Mouse (Mus musculus) forebrain, embryonic 12.5 days (tissue): Measurements from ENCODE around the gene Themis. TPM values are rescaled to one million over a fixed set of nuclear protein-coding genes. Genes with fewer than 3 reads are reported as not detected.

Experiments used
- ATAC-seq: fragments of 200-750 bp; cut with Nextera tagmentation; 2 replicates; pipeline ENCODE4 v1.8.0; 2017; ENCODE audit warnings: moderate TSS enrichment; ENCODE audit not compliant: low FRiP score
- H3K27ac ChIP-seq: fragments of 300-500 bp; sonication (generic); 2 replicates; pipeline ENCODE4 v1.5.1; 2016; ENCODE audit warnings: mild to moderate bottlenecking
- H3K27me3 ChIP-seq: fragments of 300-500 bp; sonication (generic); 2 replicates; pipeline ENCODE4 v1.6.1; 2016; ENCODE audit warnings: mild to moderate bottlenecking
- H3K36me3 ChIP-seq: fragments of 300-500 bp; sonication (generic); replicated peaks from 2 replicates; pipeline ENCODE4 v1.6.1; 2016; ENCODE audit warnings: mild to moderate bottlenecking
- H3K4me1 ChIP-seq: fragments of 300-500 bp; sonication (generic); 2 replicates; pipeline ENCODE4 v1.6.1; 2016
- H3K4me2 ChIP-seq: fragments of 300-500 bp; sonication (generic); 2 replicates; pipeline ENCODE4 v1.6.1; 2016; ENCODE audit warnings: mild to moderate bottlenecking, moderate library complexity
- H3K4me3 ChIP-seq: fragments of 300-500 bp; sonication (generic); replicated peaks from 2 replicates; pipeline ENCODE4 v1.5.1; 2016; ENCODE audit warnings: mild to moderate bottlenecking
- H3K9ac ChIP-seq: fragments of 300-500 bp; sonication (generic); 2 replicates; pipeline ENCODE4 v1.6.1; 2016; ENCODE audit warnings: mild to moderate bottlenecking
- H3K9me3 ChIP-seq: fragments of 300-500 bp; sonication (generic); 2 replicates; pipeline ENCODE4 v1.6.1; 2016
- WGBS: fragments of 180-500 bp; shearing (Covaris S2); methylation state at CpG from one replicate; pipeline ENCODE4 v1.1.7; 2016; 5-methylcytosine and 5-hydroxymethylcytosine counted together
- polyA plus RNA-seq: library from polyadenylated mRNA; unstranded; fragments of >200 nt; fragmentation: Nextera tagmentation; extraction: Ambion mirVana; gene quantifications from 2 replicates; pipeline ENCODE4 v1.2.1, GENCODE M21; 2016

The Themis gene
- polyA plus RNA-seq, 1 experiment from 2014 or later, result not detected

GRCm38 (mm10) chr10:28812571-28812936 lies 144.4 kb downstream of the Themis start:
- H3K9ac ChIP-seq, result no peak overlapping the region
- H3K9me3 ChIP-seq, result no peaks in the 10 kb centered on the region
- H3K27ac ChIP-seq, result no peak overlapping the region
- H3K36me3 ChIP-seq, result no peaks in the 10 kb centered on the region
- no peak overlapping the region for H3K4me2 ChIP-seq
- no peak overlapping the region for H3K4me3 ChIP-seq
- ATAC-seq, result no peak
- no peaks in the 10 kb centered on the region for H3K27me3 ChIP-seq
- no peaks in the 10 kb centered on the region for H3K4me1 ChIP-seq

- Histone ChIP-seq H3K4me1 (no peaks in the 10 kb centered on the region), H3K27ac (no peak overlapping the region), H3K36me3 (no peaks in the 10 kb centered on the region), H3K4me2 (no peak overlapping the region), H3K4me3 (no peak overlapping the region), H3K9ac (no peak overlapping the region), H3K27me3 (no peaks in the 10 kb centered on the region), H3K9me3 (no peaks in the 10 kb centered on the region)
- WGBS, result 76% methylated on average over 4 of the region's 4 CpGs
- no peak for ATAC-seq
Measured at GRCm38 (mm10) chr10:28816160-28816559, 148.0 kb downstream of the Themis start.

GRCm38 (mm10) chr10:28822320-28822719 lies 154.2 kb downstream of the Themis start:
- H3K9me3 ChIP-seq, result no peaks in the 10 kb centered on the region
- no peaks in the 10 kb centered on the region for H3K36me3 ChIP-seq
- no peaks in the 10 kb centered on the region for H3K4me1 ChIP-seq
- no peak overlapping the region for H3K4me2 ChIP-seq
- no peaks in the 10 kb centered on the region for H3K27me3 ChIP-seq
- H3K4me3 ChIP-seq, result no peak overlapping the region
- ATAC-seq, result no peak
- H3K9ac ChIP-seq, result no peak overlapping the region
- WGBS, result 76% methylated on average over 3 of the region's 3 CpGs
- no peak overlapping the region for H3K27ac ChIP-seq

GRCm38 (mm10) chr10:28842605-28843004 lies 174.4 kb downstream of the Themis start:
- no peak overlapping the region for H3K4me3 ChIP-seq
- no peaks in the 10 kb centered on the region for H3K27me3 ChIP-seq
- no peak overlapping the region for H3K9ac ChIP-seq
- no peaks in the 10 kb centered on the region for H3K4me1 ChIP-seq
- H3K36me3 ChIP-seq, result no peaks in the 10 kb centered on the region
- H3K4me2 ChIP-seq, result no peak overlapping the region
- no peaks in the 10 kb centered on the region for H3K9me3 ChIP-seq
- no peak overlapping the region for H3K27ac ChIP-seq
- 74% methylated on average over 2 of the region's 2 CpGs for WGBS
- ATAC-seq, result no peak

GRCm38 (mm10) chr10:28843755-28844717 lies 175.9 kb downstream of the Themis start:
- no peaks in the 10 kb centered on the region for H3K4me1 ChIP-seq
- no peak overlapping the region for H3K9ac ChIP-seq
- H3K4me2 ChIP-seq, result no peak overlapping the region
- no peaks in the 10 kb centered on the region for H3K9me3 ChIP-seq
- WGBS, result 32% methylated on average over 7 of the region's 7 CpGs
- H3K27ac ChIP-seq, result no peak overlapping the region
- peak; percentile 78 for ATAC-seq
- no peaks in the 10 kb centered on the region for H3K36me3 ChIP-seq
- no peaks in the 10 kb centered on the region for H3K27me3 ChIP-seq
- H3K4me3 ChIP-seq, result no peak overlapping the region

GRCm38 (mm10) chr10:28856154-28856553 lies 188.0 kb downstream of the Themis start:
- 91% methylated on average over 2 of the region's 2 CpGs for WGBS
- Histone ChIP-seq H3K9me3 (no peaks in the 10 kb centered on the region), H3K9ac (no peak overlapping the region), H3K36me3 (no peaks in the 10 kb centered on the region), H3K4me2 (no peak overlapping the region), H3K4me3 (no peak overlapping the region), H3K27me3 (no peaks in the 10 kb centered on the region), H3K27ac (no peak overlapping the region), H3K4me1 (no peaks in the 10 kb centered on the region)
- no peak for ATAC-seq

GRCm38 (mm10) chr10:28870580-28871354 lies 202.6 kb downstream of the Themis start:
- ATAC-seq, result no peak

GRCm38 (mm10) chr10:28874605-28875004 lies 206.4 kb downstream of the Themis start:
- Histone ChIP-seq H3K27me3 (no peaks in the 10 kb centered on the region), H3K9ac (no peak overlapping the region), H3K36me3 (no peaks in the 10 kb centered on the region), H3K4me1 (peaks cover 5% of the 10 kb centered on the region; the same call in 1 of the 2 replicates), H3K9me3 (no peaks in the 10 kb centered on the region), H3K4me3 (no peak overlapping the region), H3K27ac (no peak overlapping the region), H3K4me2 (no peak overlapping the region)
- ATAC-seq, result no peak
- WGBS, result 65% methylated on average over 4 of the region's 4 CpGs

More at GRCm38 (mm10) chr10:28870580-28871354, 202.6 kb downstream of the Themis start:
- no peak overlapping the region for H3K4me2 ChIP-seq
- H3K9ac ChIP-seq, result no peak overlapping the region
- peaks cover 5% of the 10 kb centered on the region; the same call in 1 of the 2 replicates for H3K4me1 ChIP-seq
- no peaks in the 10 kb centered on the region for H3K36me3 ChIP-seq
- WGBS, result 67% methylated on average over 4 of the region's 4 CpGs
- H3K4me3 ChIP-seq, result no peak overlapping the region
- no peaks in the 10 kb centered on the region for H3K9me3 ChIP-seq
- H3K27me3 ChIP-seq, result no peaks in the 10 kb centered on the region
- H3K27ac ChIP-seq, result no peak overlapping the region

GRCm38 (mm10) chr10:28887643-28888042 lies 219.5 kb downstream of the Themis start:
- 90% methylated on average over 1 of the region's 1 CpGs for WGBS
- H3K4me1 ChIP-seq, result no peaks in the 10 kb centered on the region
- H3K4me2 ChIP-seq, result no peak overlapping the region
- H3K27ac ChIP-seq, result no peak overlapping the region
- H3K4me3 ChIP-seq, result no peak overlapping the region
- H3K9me3 ChIP-seq, result no peaks in the 10 kb centered on the region
- ATAC-seq, result no peak
- no peaks in the 10 kb centered on the region for H3K27me3 ChIP-seq
- no peak overlapping the region for H3K9ac ChIP-seq
- no peaks in the 10 kb centered on the region for H3K36me3 ChIP-seq

- 90% methylated on average over 2 of the region's 2 CpGs for WGBS
- no peaks in the 10 kb centered on the region for H3K36me3 ChIP-seq
- no peak overlapping the region for H3K27ac ChIP-seq
- H3K4me3 ChIP-seq, result no peak overlapping the region
- H3K27me3 ChIP-seq, result no peaks in the 10 kb centered on the region
- H3K9me3 ChIP-seq, result no peaks in the 10 kb centered on the region
- no peaks in the 10 kb centered on the region for H3K4me1 ChIP-seq
- ATAC-seq, result no peak
- no peak overlapping the region for H3K9ac ChIP-seq
- H3K4me2 ChIP-seq, result no peak overlapping the region
Measured at GRCm38 (mm10) chr10:28890886-28891285, 222.7 kb downstream of the Themis start.

GRCm38 (mm10) chr10:28898351-28898750 lies 230.2 kb downstream of the Themis start:
- H3K4me3 ChIP-seq, result no peak overlapping the region
- no peak overlapping the region for H3K9ac ChIP-seq
- H3K4me1 ChIP-seq, result no peaks in the 10 kb centered on the region
- no peak overlapping the region for H3K27ac ChIP-seq
- 57% methylated on average over 1 of the region's 1 CpGs for WGBS
- no peak overlapping the region for H3K4me2 ChIP-seq
- no peaks in the 10 kb centered on the region for H3K9me3 ChIP-seq
- no peak for ATAC-seq
- no peaks in the 10 kb centered on the region for H3K27me3 ChIP-seq
- no peaks in the 10 kb centered on the region for H3K36me3 ChIP-seq
